Mouse (Mus musculus) right cerebral cortex, postnatal 36 days (tissue): ENCODE measurements around the gene Ptpre.

Experiments used
- DNase-seq, 2 experiments: peaks; one replicate each; pipeline ENCODE4 v3.0.0; 2022; ENCODE audit warnings: low spot score in 2 of 2, mixed read lengths in 1 of 2

Gene Ptpre

GRCm38 (mm10) chr7:135723672-135724341, 186.5 kb downstream of the Ptpre start:
- no peak for DNase-seq

GRCm38 (mm10) chr7:135726707-135727106, 189.4 kb downstream of the Ptpre start:
- peak in 1 of 2 experiments; percentile 12 for DNase-seq

GRCm38 (mm10) chr7:135728038-135728437, 190.8 kb downstream of the Ptpre start:
- DNase-seq: no peak

- no peak for DNase-seq
Observed at GRCm38 (mm10) chr7:135734379-135734778, 197.1 kb downstream of the Ptpre start.

GRCm38 (mm10) chr7:135734911-135735646, 197.8 kb downstream of the Ptpre start:
- no peak for DNase-seq
